Mouse (Mus musculus) C2C12 (cell line): ENCODE results near the gene Il20.

Source experiments
- CTCF ChIP-seq: IDR thresholded peaks from one replicate; pipeline ENCODE4 v1.5.1; 2011; ENCODE audit not compliant: control insufficient read depth, insufficient read depth, insufficient read length
- FOSL1 ChIP-seq: IDR thresholded peaks from one replicate; pipeline ENCODE4 v1.8.0; 2011; ENCODE audit warnings: mild to moderate bottlenecking, low read length; ENCODE audit not compliant: poor library complexity, insufficient read depth, severe bottlenecking
- MAX ChIP-seq: IDR thresholded peaks from one replicate; pipeline ENCODE4 v1.6.1; 2011; ENCODE audit warnings: mild to moderate bottlenecking, control low read depth
- USF1 ChIP-seq: IDR thresholded peaks from one replicate; pipeline ENCODE4 v1.6.1; 2011; ENCODE audit warnings: low read depth, mild to moderate bottlenecking, control low read depth, moderate library complexity

GRCm38 (mm10) chr1:130864238-130864637, 47.0 kb downstream of the Il20 start:
- TF ChIP-seq CTCF (no peak), FOSL1 (no peak), USF1 (no peak), MAX (no peak)
